Mouse (Mus musculus) frontal cortex, postnatal 36 days (tissue): ENCODE results near the gene Clns1a.

Experiments used
- DNase-seq, 2 experiments: peaks; one replicate each; pipeline ENCODE4 v3.0.0; 2022; ENCODE audit warnings: low spot score in 2 of 2

Gene Clns1a

GRCm38 (mm10) chr7:97696506-97697254 lies at the start of gene Clns1a:
TSS of gene Clns1a (plus strand) at chr7:97696634.
- DNase-seq: peak; percentile 94

DNA sequence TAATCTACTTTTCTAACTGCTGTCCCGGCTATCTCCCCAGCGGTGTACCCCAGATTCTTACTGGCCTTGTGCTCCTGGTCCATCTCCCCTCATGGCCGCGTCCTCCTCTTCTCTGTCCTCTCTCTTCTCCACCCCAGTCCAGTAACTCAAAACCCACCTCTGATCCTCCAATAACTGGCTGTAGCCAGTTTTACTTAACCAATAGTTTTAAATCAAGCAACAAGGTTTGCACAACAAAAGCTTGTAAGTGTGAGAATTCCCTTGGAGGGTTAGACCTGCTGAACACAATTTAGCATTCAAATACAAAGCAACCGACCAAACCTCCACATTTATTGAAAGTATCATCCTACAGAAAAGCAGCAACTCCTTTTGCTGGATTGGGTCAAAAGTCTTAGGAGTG lies 48.8 kb upstream of the Clns1a start:
- DNase-seq: no peak

DNA sequence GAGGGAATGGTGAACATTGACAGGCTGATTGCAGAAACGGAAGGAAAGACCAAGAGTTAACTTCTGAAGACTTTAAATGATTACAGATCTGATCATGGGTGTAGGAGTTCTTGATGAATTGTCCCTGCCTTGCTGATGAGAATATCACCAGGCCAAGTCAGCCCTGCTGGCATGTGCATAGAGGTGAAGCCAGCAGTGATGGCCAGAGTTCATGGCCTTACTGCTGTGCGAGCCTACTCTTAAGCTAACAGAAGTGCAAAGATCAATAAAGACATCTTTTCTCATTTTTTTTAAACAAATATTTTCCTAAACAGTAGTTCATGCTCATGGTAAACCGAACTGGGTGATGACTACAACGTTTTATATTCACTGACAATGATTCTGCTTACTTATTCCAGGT lies 45.7 kb upstream of the Clns1a start:
- no peak for DNase-seq

DNA sequence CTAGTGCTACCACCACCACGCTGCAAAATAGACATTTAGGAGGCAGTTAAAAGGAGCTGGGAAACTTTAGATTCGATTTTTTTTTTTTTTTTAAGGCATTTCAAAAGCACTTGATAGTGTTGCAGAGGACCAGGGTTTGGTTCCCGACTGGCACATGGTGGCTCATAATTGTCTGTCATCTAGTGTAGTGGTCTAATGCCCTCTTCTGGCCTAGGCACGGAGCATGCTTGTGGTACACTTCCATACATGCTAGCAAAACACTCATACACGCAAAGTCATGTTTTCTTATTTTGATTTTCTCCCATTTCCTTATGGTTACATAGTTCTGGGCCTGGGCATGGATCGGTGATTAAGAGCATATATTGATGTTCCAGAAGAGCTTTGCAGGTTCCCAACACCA lies 40.3 kb upstream of the Clns1a start:
- no peak for DNase-seq

DNA sequence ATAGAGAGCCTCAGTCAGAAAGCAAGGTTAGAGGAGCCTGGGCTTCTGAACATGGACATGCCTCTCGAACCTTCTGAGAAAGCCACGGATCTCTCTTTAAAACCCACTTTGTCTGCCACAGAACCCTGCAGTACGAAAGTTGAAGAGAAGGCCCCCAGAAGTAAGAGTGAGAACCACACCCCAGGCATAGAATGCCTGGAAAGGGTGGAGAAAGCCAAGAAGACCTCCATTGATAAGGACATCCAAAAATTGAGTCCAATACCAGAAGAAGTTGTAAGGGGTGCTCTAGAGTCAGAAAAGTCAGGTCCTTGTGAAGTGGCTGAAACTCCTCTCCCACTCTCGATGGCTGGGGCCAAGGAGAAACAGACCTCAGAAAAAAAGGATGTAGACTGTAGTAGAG lies 34.8 kb upstream of the Clns1a start:
- DNase-seq: no peak

- no peak for DNase-seq
Measured at GRCm38 (mm10) chr7:97679239-97679638, 17.2 kb upstream of the Clns1a start.

GRCm38 (mm10) chr7:97687831-97688230 lies 8.6 kb upstream of the Clns1a start:
- DNase-seq: no peak

GRCm38 (mm10) chr7:97695441-97695840 lies 993 bp upstream of the Clns1a start:
- DNase-seq: no peak

DNA sequence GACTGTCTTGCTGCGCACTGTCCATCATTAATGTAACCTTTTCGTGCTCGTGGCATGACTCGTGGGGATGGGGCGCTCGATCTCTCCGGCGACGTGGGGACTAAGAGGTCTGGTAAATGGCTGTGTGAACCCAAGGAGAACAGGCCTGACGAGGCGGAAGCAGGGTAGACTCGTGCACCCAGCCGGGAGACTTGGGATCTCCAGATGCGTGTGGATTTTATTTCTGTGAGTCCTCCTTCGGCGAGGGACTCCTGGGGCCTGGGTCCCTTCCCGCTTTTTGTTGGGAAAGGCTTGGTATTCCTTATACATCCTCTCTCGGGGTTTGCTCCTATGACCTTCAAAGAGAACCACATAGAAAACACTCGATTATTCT lies 315 bp upstream of the Clns1a start:
- DNase-seq: no peak

DNA sequence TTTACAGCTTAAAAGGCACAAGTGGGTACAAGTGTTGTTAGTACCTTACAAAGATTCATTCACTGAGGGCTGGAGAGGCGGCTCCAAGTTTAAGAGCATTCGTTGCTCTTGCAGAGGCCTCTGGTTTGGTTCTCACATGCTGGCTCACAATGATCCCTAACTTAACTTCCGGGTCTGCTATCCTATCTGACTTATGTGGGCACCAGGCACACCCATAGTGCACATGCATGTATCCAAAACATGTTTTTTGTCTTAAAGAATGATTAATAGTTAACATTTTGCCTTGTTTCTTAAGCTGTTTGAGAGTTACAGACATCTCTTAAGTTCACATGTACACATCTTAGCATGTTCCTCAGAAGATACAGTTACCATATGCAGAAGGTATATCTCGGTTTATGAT lies 3.7 kb downstream of the Clns1a start:
- DNase-seq: no peak

- no peak for DNase-seq
Measured at GRCm38 (mm10) chr7:97701106-97701505, 4.7 kb downstream of the Clns1a start.

- DNase-seq: no peak
Measured at GRCm38 (mm10) chr7:97707123-97707522, 10.7 kb downstream of the Clns1a start.

DNA sequence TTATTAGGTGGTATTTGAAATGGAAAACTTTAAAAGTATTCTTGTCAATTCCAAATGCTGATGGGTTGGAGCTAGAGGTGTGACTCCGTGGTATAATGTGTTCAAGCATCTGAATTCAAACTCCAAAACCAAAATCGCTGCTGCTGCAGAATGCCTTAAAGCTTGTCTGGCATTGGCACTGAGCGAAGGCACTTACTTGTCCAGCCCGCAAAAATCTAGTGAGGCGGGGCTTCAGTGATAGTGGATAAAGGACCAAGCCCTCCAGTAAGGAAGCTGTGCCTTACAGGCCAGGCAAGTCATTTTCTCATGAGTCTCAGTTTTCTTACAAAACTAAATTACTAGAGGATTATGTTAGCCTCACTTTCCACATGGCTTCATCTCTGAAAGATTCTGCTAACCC lies 11.4 kb downstream of the Clns1a start:
- DNase-seq: no peak

DNA sequence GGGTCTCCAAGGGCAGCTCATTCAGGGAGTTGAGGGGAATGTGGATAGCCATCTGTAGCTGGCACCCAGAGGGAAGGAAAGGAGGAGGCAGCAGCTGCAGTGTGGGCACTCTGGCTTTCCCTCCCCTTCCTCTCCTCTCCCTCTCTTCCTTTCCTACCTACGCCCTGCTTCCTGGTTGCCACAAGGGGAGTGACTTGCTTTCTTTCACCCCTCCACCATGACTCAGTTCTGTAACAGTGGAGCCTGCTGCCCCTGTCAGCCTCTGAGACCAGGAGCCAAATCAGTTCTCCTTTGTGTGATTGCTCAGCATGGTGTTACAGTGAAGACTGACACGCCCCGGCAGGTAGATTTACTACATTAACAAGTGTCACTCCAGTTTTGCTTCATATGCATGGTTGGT lies 12.8 kb downstream of the Clns1a start:
- peak in 1 of 2 experiments; percentile 43 for DNase-seq

GRCm38 (mm10) chr7:97714651-97715050 lies 18.2 kb downstream of the Clns1a start:
- DNase-seq: no peak

DNA sequence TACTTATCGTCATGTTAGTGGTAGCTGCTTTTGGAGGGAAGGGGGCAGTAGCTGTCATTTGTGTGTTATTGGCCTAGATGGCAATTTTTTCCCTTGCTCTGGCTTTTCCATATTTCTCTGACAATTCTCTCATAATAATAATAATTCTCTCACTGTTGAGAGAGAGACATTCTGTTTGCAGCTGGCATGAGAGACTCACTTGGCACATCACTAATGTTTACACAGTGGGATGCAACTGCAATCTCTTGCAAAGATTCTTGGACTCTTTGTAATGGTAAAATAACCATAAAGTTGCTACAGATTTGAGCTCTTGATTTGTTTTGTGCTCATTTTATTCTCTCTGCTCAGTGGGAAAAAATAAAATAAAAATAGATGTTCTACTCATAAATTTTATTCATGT lies 20.9 kb downstream of the Clns1a start:
- no peak for DNase-seq

DNA sequence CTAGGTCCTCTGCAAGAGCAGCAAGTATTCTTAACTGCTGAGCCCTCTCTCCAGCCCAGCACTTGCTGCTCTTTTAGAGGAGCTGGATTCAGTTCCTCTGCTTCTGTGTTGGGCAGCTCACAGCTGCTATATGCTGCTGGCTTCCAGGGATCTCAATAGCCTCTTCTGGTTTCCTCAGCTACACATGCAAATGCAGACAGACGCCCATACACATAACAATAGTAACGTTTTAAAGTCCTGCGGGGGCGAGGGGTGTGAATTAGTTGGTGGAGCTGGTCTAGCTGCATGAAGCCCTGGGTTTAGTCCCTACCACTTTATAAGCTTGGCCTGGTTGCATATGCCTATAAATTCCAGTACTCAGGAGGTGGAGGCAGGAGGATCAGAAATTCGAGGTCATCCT lies 22.6 kb downstream of the Clns1a start:
- DNase-seq: peak in 1 of 2 experiments; percentile 72

GRCm38 (mm10) chr7:97720109-97720508 lies 23.7 kb downstream of the Clns1a start:
- DNase-seq: no peak

GRCm38 (mm10) chr7:97722278-97722918 lies 26.0 kb downstream of the Clns1a start:
- DNase-seq: no peak

- no peak for DNase-seq
Measured at GRCm38 (mm10) chr7:97723646-97724538, 27.5 kb downstream of the Clns1a start.

DNA sequence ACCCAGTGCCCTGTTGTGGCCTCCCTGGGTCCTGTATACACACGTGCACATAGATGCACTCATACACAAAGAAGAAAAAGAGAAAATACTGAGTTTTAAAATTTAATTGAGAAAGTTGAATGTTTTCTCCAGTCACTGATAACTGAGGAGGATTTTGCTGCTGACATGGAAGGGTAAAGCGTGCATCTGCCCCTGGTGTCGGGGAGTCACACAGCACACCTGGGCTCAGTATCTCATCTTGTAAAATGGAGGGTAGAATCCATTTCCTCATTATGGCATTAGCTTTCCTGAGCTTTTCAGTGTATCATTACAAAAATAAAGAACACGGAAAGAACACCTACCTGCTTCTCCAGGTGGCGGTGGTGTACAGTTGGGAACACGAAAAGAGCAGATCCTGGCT lies 29.0 kb downstream of the Clns1a start:
- DNase-seq: no peak

DNA sequence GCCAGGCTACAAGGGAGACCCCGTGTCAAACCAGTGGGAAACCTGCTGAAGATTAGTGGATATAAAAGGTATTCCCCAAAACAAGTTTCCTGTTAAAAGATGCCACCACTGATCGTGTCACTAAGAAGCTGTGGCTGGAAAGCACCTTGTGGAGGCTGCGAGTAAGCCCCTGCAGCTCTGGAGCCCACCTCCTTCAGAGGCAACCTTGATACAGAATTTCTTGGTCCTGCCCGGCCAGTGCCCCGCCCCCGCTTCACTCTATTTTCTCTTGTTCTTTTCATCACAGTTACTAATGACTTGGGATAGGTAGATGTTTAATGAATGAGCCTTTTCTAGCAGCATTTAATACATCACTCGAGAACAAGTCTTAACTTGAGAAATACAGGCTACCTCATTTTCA lies 29.6 kb downstream of the Clns1a start:
- DNase-seq: no peak

DNA sequence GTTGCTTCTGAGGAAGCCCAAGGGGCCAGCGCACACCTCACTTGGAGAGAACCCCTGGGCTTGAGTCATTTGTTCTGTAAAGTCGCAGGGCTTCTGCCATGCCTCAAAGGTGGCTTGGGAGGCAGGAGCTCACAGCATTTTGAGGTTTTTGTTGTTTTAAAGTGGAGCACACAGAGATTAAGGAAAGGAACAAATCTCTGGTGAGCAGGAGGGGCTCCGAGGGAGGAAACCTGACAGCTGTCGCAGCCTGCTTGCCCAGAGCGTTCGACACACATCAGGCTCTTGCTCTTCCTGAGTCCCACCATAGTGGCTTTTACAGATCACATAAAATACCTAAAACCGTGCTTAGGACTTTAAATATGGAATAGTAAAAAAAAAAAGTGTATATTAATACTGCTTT lies 30.3 kb downstream of the Clns1a start:
- no peak for DNase-seq
